Mouse (Mus musculus): ENCODE data around the gene Olfr1046.

DNA sequence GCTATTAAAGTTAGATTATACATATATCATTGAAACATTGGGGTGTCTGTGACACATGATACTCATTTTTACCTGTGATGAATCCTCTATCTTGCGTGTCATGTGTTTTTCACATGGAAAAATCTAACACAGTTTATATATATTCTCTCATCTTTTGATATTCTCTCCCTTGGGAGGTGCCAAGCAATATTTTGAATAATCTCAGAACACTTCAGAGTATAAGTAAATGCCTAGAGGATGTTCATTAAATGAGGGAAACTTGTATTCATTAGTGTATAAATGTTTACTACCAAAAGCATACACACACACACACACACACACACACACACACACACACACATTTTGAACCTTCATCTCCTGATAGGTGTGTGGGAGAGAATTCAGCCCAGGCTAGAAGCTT lies 12.2 kb upstream of the Olfr1046 start, which contains the start of gene Olfr1047:
- TF ChIP-seq CTCF (IDR thresholded peaks at IDR 0.05; ENCODE audit: borderline replicate concordance, extremely low read depth, insufficient read depth, insufficient read length) = no peak
- TF ChIP-seq POLR2A (IDR thresholded peaks at IDR 0.05; ENCODE audit: borderline replicate concordance, extremely low read depth, insufficient read depth, insufficient read length, poor library complexity, severe bottlenecking) = no peak

Measured in brain, embryonic 14.5 days (tissue).